Mouse (Mus musculus): ENCODE data around the gene Gm20388.

The Gm20388 gene

GRCm38 (mm10) chr8:121850436-121850820 lies 1939.8 kb downstream of the Gm20388 start:
- DNase-seq (ENCODE audit: low spot score in 2 of 2) = no peak

- peak; percentile 98 to 100 for DNase-seq (ENCODE audit: low spot score in 2 of 2)
Observed at GRCm38 (mm10) chr8:121850821-121851470, 1940.3 kb downstream of the Gm20388 start.

- DNase-seq (ENCODE audit: low spot score in 2 of 2) = no peak
Observed at GRCm38 (mm10) chr8:121851716-121852115, 1941.1 kb downstream of the Gm20388 start.

GRCm38 (mm10) chr8:121852464-121852863 lies 1941.8 kb downstream of the Gm20388 start:
- DNase-seq (ENCODE audit: low spot score in 2 of 2) = no peak

GRCm38 (mm10) chr8:121853586-121853985 lies 1942.9 kb downstream of the Gm20388 start:
- no peak for DNase-seq (ENCODE audit: low spot score in 2 of 2)

- DNase-seq (ENCODE audit: low spot score in 2 of 2) = no peak
Observed at GRCm38 (mm10) chr8:121856071-121856746, 1945.6 kb downstream of the Gm20388 start.

GRCm38 (mm10) chr8:121857331-121857730 lies 1946.7 kb downstream of the Gm20388 start:
- DNase-seq (ENCODE audit: low spot score in 2 of 2) = no peak

GRCm38 (mm10) chr8:121857747-121858146 lies 1947.1 kb downstream of the Gm20388 start:
- no peak for DNase-seq (ENCODE audit: low spot score in 2 of 2)

GRCm38 (mm10) chr8:121861276-121861675 lies 1950.6 kb downstream of the Gm20388 start:
- no peak for DNase-seq (ENCODE audit: low spot score in 2 of 2)

- DNase-seq (ENCODE audit: low spot score in 2 of 2) = no peak
Observed at GRCm38 (mm10) chr8:121861806-121862548, 1951.3 kb downstream of the Gm20388 start.

GRCm38 (mm10) chr8:121865356-121865755 lies 1954.7 kb downstream of the Gm20388 start:
- no peak for DNase-seq (ENCODE audit: low spot score in 2 of 2)

- no peak for DNase-seq (ENCODE audit: low spot score in 2 of 2)
Observed at GRCm38 (mm10) chr8:121868196-121868595, 1957.6 kb downstream of the Gm20388 start.

GRCm38 (mm10) chr8:121868896-121869295 lies 1958.3 kb downstream of the Gm20388 start:
- DNase-seq (ENCODE audit: low spot score in 2 of 2) = no peak

GRCm38 (mm10) chr8:121870190-121870589 lies 1959.5 kb downstream of the Gm20388 start:
- no peak for DNase-seq (ENCODE audit: low spot score in 2 of 2)

GRCm38 (mm10) chr8:121871833-121872440 lies 1961.3 kb downstream of the Gm20388 start:
- DNase-seq (ENCODE audit: low spot score in 2 of 2) = no peak

GRCm38 (mm10) chr8:121874031-121874430 lies 1963.4 kb downstream of the Gm20388 start:
- DNase-seq (ENCODE audit: low spot score in 2 of 2) = peak in 1 of 2 experiments; percentile 35

- no peak for DNase-seq (ENCODE audit: low spot score in 2 of 2)
Observed at GRCm38 (mm10) chr8:121875045-121875444, 1964.4 kb downstream of the Gm20388 start.

GRCm38 (mm10) chr8:121875517-121875916 lies 1964.9 kb downstream of the Gm20388 start:
- DNase-seq (ENCODE audit: low spot score in 2 of 2) = no peak

GRCm38 (mm10) chr8:121877212-121877611 lies 1966.6 kb downstream of the Gm20388 start:
- peak in 1 of 2 experiments; percentile 36 for DNase-seq (ENCODE audit: low spot score in 2 of 2)

GRCm38 (mm10) chr8:121877828-121878480 lies 1967.3 kb downstream of the Gm20388 start:
- DNase-seq (ENCODE audit: low spot score in 2 of 2) = no peak

GRCm38 (mm10) chr8:121879712-121880111 lies 1969.1 kb downstream of the Gm20388 start:
- DNase-seq (ENCODE audit: low spot score in 2 of 2) = no peak

- DNase-seq (ENCODE audit: low spot score in 2 of 2) = no peak
Observed at GRCm38 (mm10) chr8:121880818-121881217, 1970.2 kb downstream of the Gm20388 start.
